Mouse (Mus musculus): ENCODE measurements around the gene Dlx6. TPM values are rescaled to one million over a fixed set of nuclear protein-coding genes. Genes with fewer than 3 reads are reported as not detected.

The Dlx6 gene
- not detected for total RNA-seq (2021)
- long read RNA-seq, experiment 1: 0 reads
- long read RNA-seq, experiment 2: 0 reads

GRCm38 (mm10) chr6:6863160-6863870, at the start of gene Dlx6:
Gene Dlx6, plus strand, starts transcription at chr6:6863334.
- intact Hi-C loops (cut with DNase I): no loop called here
- DNase-seq: no peak

GRCm38 (mm10) chr6:6816821-6817220, 46.3 kb upstream of the Dlx6 start:
- intact Hi-C loops (cut with DNase I): no loop called here
- DNase-seq: no peak

GRCm38 (mm10) chr6:6818036-6818788, 44.9 kb upstream of the Dlx6 start:
- intact Hi-C loops (cut with DNase I): no loop called here
- no peak for DNase-seq

GRCm38 (mm10) chr6:6819134-6819533, 44.0 kb upstream of the Dlx6 start:
- DNase-seq: no peak
- intact Hi-C loops (cut with DNase I): no loop called here

GRCm38 (mm10) chr6:6825313-6825712, 37.8 kb upstream of the Dlx6 start:
- no peak for DNase-seq
- intact Hi-C loops (cut with DNase I): no loop called here

- DNase-seq: no peak
- intact Hi-C loops (cut with DNase I): no loop called here
Observed at GRCm38 (mm10) chr6:6826861-6827260, 36.3 kb upstream of the Dlx6 start.

GRCm38 (mm10) chr6:6830446-6830845, 32.7 kb upstream of the Dlx6 start:
- intact Hi-C loops (cut with DNase I): no loop called here

GRCm38 (mm10) chr6:6833301-6833700, 29.8 kb upstream of the Dlx6 start:
- intact Hi-C loops (cut with DNase I): no loop called here
- DNase-seq: no peak

More at GRCm38 (mm10) chr6:6830446-6830845, 32.7 kb upstream of the Dlx6 start:
- DNase-seq: no peak

GRCm38 (mm10) chr6:6848541-6848940, 14.6 kb upstream of the Dlx6 start:
- no peak for DNase-seq
- intact Hi-C loops (cut with DNase I): no loop called here

- intact Hi-C loops (cut with DNase I): no loop called here
- DNase-seq: no peak
Observed at GRCm38 (mm10) chr6:6849744-6850143, 13.4 kb upstream of the Dlx6 start.

GRCm38 (mm10) chr6:6850324-6851060, 12.6 kb upstream of the Dlx6 start:
- intact Hi-C loops (cut with DNase I): no loop called here
- no peak for DNase-seq

GRCm38 (mm10) chr6:6851166-6851565, 12.0 kb upstream of the Dlx6 start:
- no peak for DNase-seq
- intact Hi-C loops (cut with DNase I): no loop called here

GRCm38 (mm10) chr6:6852944-6853343, 10.2 kb upstream of the Dlx6 start:
- intact Hi-C loops (cut with DNase I): no loop called here
- DNase-seq: no peak

GRCm38 (mm10) chr6:6854176-6854575, 9.0 kb upstream of the Dlx6 start:
- intact Hi-C loops (cut with DNase I): no loop called here
- DNase-seq: no peak

GRCm38 (mm10) chr6:6854902-6855745, 8.0 kb upstream of the Dlx6 start:
- DNase-seq: no peak
- intact Hi-C loops (cut with DNase I): no loop called here

- DNase-seq: no peak
- intact Hi-C loops (cut with DNase I): no loop called here
Observed at GRCm38 (mm10) chr6:6855746-6856185, 7.4 kb upstream of the Dlx6 start.

- intact Hi-C loops (cut with DNase I): no loop called here
Observed at GRCm38 (mm10) chr6:6856316-6856715, 6.8 kb upstream of the Dlx6 start.

GRCm38 (mm10) chr6:6856881-6857280, 6.3 kb upstream of the Dlx6 start:
- intact Hi-C loops (cut with DNase I): no loop called here
- no peak for DNase-seq

More at GRCm38 (mm10) chr6:6856316-6856715, 6.8 kb upstream of the Dlx6 start:
- DNase-seq: no peak

- no peak for DNase-seq
- intact Hi-C loops (cut with DNase I): no loop called here
Observed at GRCm38 (mm10) chr6:6857766-6858165, 5.4 kb upstream of the Dlx6 start.

GRCm38 (mm10) chr6:6858571-6858970, 4.6 kb upstream of the Dlx6 start:
- intact Hi-C loops (cut with DNase I): no loop called here
- DNase-seq: no peak

Measured in gastrocnemius, postnatal 36 days (tissue).